In the genomic region with DNA sequence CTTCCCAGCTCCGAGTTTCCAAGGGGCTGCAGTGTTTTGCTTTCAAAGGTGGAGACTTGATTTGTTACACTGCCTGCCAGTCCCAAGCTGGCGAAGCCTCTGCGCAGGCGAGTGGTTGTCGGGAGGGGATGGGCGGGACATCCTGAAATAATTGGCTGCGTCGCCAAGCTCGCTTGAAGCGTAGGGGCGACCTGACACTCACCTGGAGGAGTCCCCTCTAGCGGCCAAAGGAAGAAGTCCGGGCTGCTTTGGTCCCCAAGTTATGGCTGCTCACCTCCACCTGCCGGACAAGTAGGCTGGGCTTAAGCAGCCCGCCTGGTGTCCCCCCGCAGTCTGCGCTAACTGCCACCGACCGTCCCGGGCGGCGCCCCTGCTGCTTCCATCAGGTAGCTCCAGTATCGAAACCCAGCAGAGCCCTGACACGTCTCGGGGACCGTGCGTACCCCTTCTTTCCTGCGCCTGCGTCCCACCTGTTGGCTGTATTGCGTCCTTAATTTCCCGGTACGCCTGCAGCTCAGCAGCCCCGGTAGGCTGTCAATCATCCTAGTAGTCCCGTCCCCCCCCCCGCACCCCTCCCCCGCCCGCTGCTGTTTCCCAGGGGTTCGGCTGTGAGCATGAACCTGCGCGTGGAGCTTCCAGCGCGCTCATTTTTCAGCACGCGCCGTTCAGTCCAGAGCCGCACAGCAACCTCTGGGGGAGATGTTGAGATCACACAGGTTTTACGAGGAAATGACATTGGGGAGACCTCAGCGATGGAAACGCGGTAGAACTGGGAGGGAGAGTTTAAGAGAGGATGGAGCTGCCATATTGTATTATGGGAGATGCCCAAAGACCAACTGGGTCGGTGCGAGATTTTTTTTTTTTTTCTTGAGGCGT, we compare ENCODE assay signal across 8 mouse cellular contexts. TPM values are rescaled to one million over a fixed set of nuclear protein-coding genes. Genes with fewer than 3 reads are reported as not detected.
A peak's percentile ranks its signal among the peaks of the same experiment; 100 is the strongest.
DNase-seq lines count a peak whose midpoint lies in the region; ATAC-seq and TF ChIP-seq lines count a peak whose summit lies in the region.

A gene (plus strand): TSS at position 270 of the 876 bp plus-strand sequence.
A gene (minus strand): TSS at position 518 of the 876 bp plus-strand sequence.

- peak within 1 kb of the TSS; percentile 71 for H3K27ac ChIP-seq in hindbrain, embryonic 13.5 days

- ATAC-seq in Patski = peak; percentile 80
- peak; percentile 96 for ATAC-seq in hindbrain, embryonic 13.5 days (ENCODE audit: low FRiP score)

- POLR2A ChIA-PET in Patski (lab: Charles Lee) = interaction anchor here (0.6 to 1.1 kb wide), 4 partner anchors 61 to 178 kb away, joined by 3 to 12 read pairs (median 3); a partner anchor contains a TSS

- peak within 1 kb of the TSS; percentile 71 for H3K4me3 ChIP-seq in hindbrain, embryonic 13.5 days

- in situ Hi-C loops in Patski (cut with MboI; ENCODE audit: low pct_unique_long_range_greater_than_20kb) = loop anchor here (5.0 kb wide), 1 partner anchor 47 kb away; no protein-coding TSS in a partner anchor

- CTCF ChIA-PET in Patski (lab: Charles Lee) = interaction anchor here (0.8 to 1.7 kb wide), 5 partner anchors 10 to 55 kb away, joined by 3 to 4 read pairs (median 3); no protein-coding TSS in a partner anchor

- H3K27me3 ChIP-seq in Patski = no peaks in the 10 kb centered on the region
- H3K27me3 ChIP-seq in hindbrain, embryonic 13.5 days = peaks cover 17% of the 10 kb centered on the region; the same call in 1 of the 2 replicates

- H3K9me3 ChIP-seq in hindbrain, embryonic 13.5 days = no peaks in the 10 kb centered on the region

- DNase-seq in Patski (ENCODE audit: low read depth, low spot score) = peak; percentile 89
- DNase-seq in cerebellum, postnatal 14 days = peak; percentile 97
- peak; percentile 77 to 80 for DNase-seq in frontal cortex, postnatal 14 days (ENCODE audit: low spot score in 2 of 2)
- DNase-seq in layer of hippocampus, postnatal 25 days (ENCODE audit: extremely low spot score in 1 of 2, low spot score in 1 of 2) = peak; percentile 68 to 72
- DNase-seq in lung, postnatal 25 days (ENCODE audit: low spot score) = peak; percentile 96
- DNase-seq in retina, postnatal 1 day = peak; percentile 95
- DNase-seq in urinary bladder, adult 18-20 months (ENCODE audit: low spot score in 2 of 2) = peak; percentile 85 to 88

- peak within 1 kb of the TSS; percentile 94 for H3K4me2 ChIP-seq in hindbrain, embryonic 13.5 days

- H3K36me3 ChIP-seq in hindbrain, embryonic 13.5 days = peaks cover 12% of the 10 kb centered on the region

- TF ChIP-seq CTCF in Patski (IDR thresholded peaks at IDR 0.05) = peak; percentile 68

- peaks cover 12% of the 10 kb centered on the region for H3K4me1 ChIP-seq in hindbrain, embryonic 13.5 days (replicated peaks)

- H3K9ac ChIP-seq in hindbrain, embryonic 13.5 days = peak within 1 kb of the TSS; percentile 70

- WGBS in hindbrain, embryonic 13.5 days = under 1% methylated on average over 53 of the region's 53 CpGs

RNA-seq across cellular contexts. Expression of the first gene that starts in this region (rescaled TPM):
- not detected for polyA plus RNA-seq in Patski (2021)
- polyA plus RNA-seq in hindbrain, embryonic 13.5 days (2015; fragmentation: Nextera tagmentation; extraction: Ambion mirVana) = 0.23 and 0.44 TPM in 2 replicates
- 1 to 10 TPM; 1.5 to 2.5 TPM for total RNA-seq in layer of hippocampus, postnatal 25 days (2021)

RNA-seq across cellular contexts. Expression of the second gene that starts in this region (rescaled TPM):
- 11.0 TPM for polyA plus RNA-seq in Patski (2021)
- polyA plus RNA-seq in hindbrain, embryonic 13.5 days (2015; fragmentation: Nextera tagmentation; extraction: Ambion mirVana) = 6.5 and 7.8 TPM in 2 replicates
- total RNA-seq in layer of hippocampus, postnatal 25 days (2021) = 100 to 1,000 TPM in 1 of 2 experiments, 10 to 100 TPM in 1; 88.2 to 100 TPM

Comparison
In these comparisons a context has a peak if more than half of its experiments do, and no peak if none do; other contexts are left out.
1. Peak in every context shown above with its lines: DNase-seq, ATAC-seq, H3K4me3 ChIP-seq and H3K27ac ChIP-seq.